8 mouse cellular contexts compared by ENCODE assay signal in genomic region chr2:128965505-128966105, GRCm38 (mm10). TPM values are rescaled to one million over a fixed set of nuclear protein-coding genes. Genes with fewer than 3 reads are reported as not detected.
A peak's percentile ranks its signal among the peaks of the same experiment; 100 is the strongest.
DNase-seq lines count a peak whose midpoint lies in the region; ATAC-seq and TF ChIP-seq lines count a peak whose summit lies in the region.

No protein-coding gene starts in this region.

- TF ChIP-seq POLR2A in heart, adult 2 months (IDR thresholded peaks at IDR 0.05; ENCODE audit: insufficient read depth, low read depth, low read length), result no peak
- no peak for TF ChIP-seq POLR2A in ES-Bruce4 (IDR thresholded peaks at IDR 0.05; ENCODE audit: insufficient read depth, low read length)

- no peaks in the 10 kb centered on the region for H3K9me3 ChIP-seq in heart, embryonic 13.5 days
- H3K9me3 ChIP-seq in ES-Bruce4 (replicated peaks; ENCODE audit: control insufficient read depth, insufficient read depth, low read length, poor library complexity, severe bottlenecking), result no peaks in the 10 kb centered on the region
- H3K9me3 ChIP-seq in forebrain, embryonic 15.5 days, result no peaks in the 10 kb centered on the region
- no peaks in the 10 kb centered on the region for H3K9me3 ChIP-seq in liver, embryonic 16.5 days (replicated peaks; ENCODE audit: control insufficient read depth, low read length)

- no peak for ATAC-seq in heart, embryonic 13.5 days (ENCODE audit: extremely low read depth, insufficient number of reproducible peaks, low FRiP score, low TSS enrichment)
- no peak for ATAC-seq in forebrain, embryonic 15.5 days (replicated peaks)
- no peak for ATAC-seq in liver, embryonic 16.5 days (ENCODE audit: low read depth)

- H3K9ac ChIP-seq in heart, embryonic 13.5 days, result peak overlapping the region; percentile 25; the same call in 1 of the 2 replicates
- H3K9ac ChIP-seq in heart, adult 2 months (ENCODE audit: low read depth, low read length), result no peak overlapping the region
- H3K9ac ChIP-seq in ES-Bruce4 (ENCODE audit: low read depth, poor library complexity, severe bottlenecking), result no peak overlapping the region
- H3K9ac ChIP-seq in forebrain, embryonic 15.5 days (replicated peaks), result peak overlapping the region; percentile 13; the same call in 1 of the 2 replicates
- no peak overlapping the region for H3K9ac ChIP-seq in liver, embryonic 16.5 days (ENCODE audit: low read depth, low read length)

- TF ChIP-seq CTCF in heart, adult 2 months (IDR thresholded peaks at IDR 0.05), result no peak
- TF ChIP-seq CTCF in ES-Bruce4 (IDR thresholded peaks at IDR 0.05; ENCODE audit: low read depth, low read length), result no peak

- WGBS in heart, embryonic 13.5 days, result 71% methylated on average over 5 of the region's 5 CpGs
- WGBS in heart, adult 2 months, result 89% methylated on average over 5 of the region's 5 CpGs
- WGBS in forebrain, embryonic 15.5 days, result 40% methylated on average over 5 of the region's 5 CpGs
- WGBS in liver, embryonic 16.5 days (ENCODE audit: insufficient replicate concordance), result 62% methylated on average over 5 of the region's 5 CpGs

- no peaks in the 10 kb centered on the region for H3K27me3 ChIP-seq in heart, embryonic 13.5 days (replicated peaks)
- H3K27me3 ChIP-seq in heart, adult 2 months (ENCODE audit: control insufficient read depth, insufficient read depth, low read length), result no peaks in the 10 kb centered on the region
- no peaks in the 10 kb centered on the region for H3K27me3 ChIP-seq in ES-Bruce4 (ENCODE audit: control insufficient read depth, insufficient read depth, low read length, poor library complexity, severe bottlenecking)
- no peaks in the 10 kb centered on the region for H3K27me3 ChIP-seq in forebrain, embryonic 15.5 days
- no peaks in the 10 kb centered on the region for H3K27me3 ChIP-seq in liver, embryonic 16.5 days (ENCODE audit: control insufficient read depth, insufficient read depth, low read depth, low read length)

- no peak for TF ChIP-seq EP300 in heart, adult 2 months (IDR thresholded peaks at IDR 0.05; ENCODE audit: insufficient read depth, low read depth, low read length)
- TF ChIP-seq EP300 in ES-Bruce4 (IDR thresholded peaks at IDR 0.05; ENCODE audit: insufficient read depth, low read depth, low read length), result no peak

- no peaks in the 10 kb centered on the region for H3K36me3 ChIP-seq in heart, embryonic 13.5 days
- no peaks in the 10 kb centered on the region for H3K36me3 ChIP-seq in heart, adult 2 months (ENCODE audit: control insufficient read depth, insufficient read depth, low read length)
- H3K36me3 ChIP-seq in ES-Bruce4 (ENCODE audit: control insufficient read depth, insufficient read depth, low read length, poor library complexity, severe bottlenecking), result no peaks in the 10 kb centered on the region
- H3K36me3 ChIP-seq in forebrain, embryonic 15.5 days, result no peaks in the 10 kb centered on the region
- H3K36me3 ChIP-seq in liver, embryonic 16.5 days (ENCODE audit: control insufficient read depth, insufficient read depth), result no peaks in the 10 kb centered on the region

- H3K27ac ChIP-seq in heart, embryonic 13.5 days (replicated peaks), result peak overlapping the region; percentile 63
- H3K27ac ChIP-seq in heart, adult 2 months, result no peak overlapping the region
- peak overlapping the region; percentile 25 for H3K27ac ChIP-seq in ES-Bruce4 (ENCODE audit: insufficient read depth, low read length)
- peak overlapping the region; percentile 100 for H3K27ac ChIP-seq in forebrain, embryonic 15.5 days (replicated peaks)
- H3K27ac ChIP-seq in liver, embryonic 16.5 days (ENCODE audit: low read length), result no peak overlapping the region

- H3K4me2 ChIP-seq in heart, embryonic 13.5 days, result peak overlapping the region; percentile 75
- peak overlapping the region; percentile 47 for H3K4me2 ChIP-seq in forebrain, embryonic 15.5 days (replicated peaks)
- peak overlapping the region; percentile 2; the same call in 1 of the 2 replicates for H3K4me2 ChIP-seq in liver, embryonic 16.5 days (ENCODE audit: low read depth, low read length)

- no peak for DNase-seq in heart, adult 2 months
- DNase-seq in adrenal gland, postnatal 4 days (ENCODE audit: low spot score in 2 of 2), result no peak
- DNase-seq in thymus, postnatal 36 days, result no peak
- DNase-seq in thymus, adult 18-20 months, result no peak

- H3K79me2 ChIP-seq in heart, adult 2 months (replicated peaks; ENCODE audit: control insufficient read depth, insufficient read depth, low read length), result no peaks in the 10 kb centered on the region

- peak overlapping the region; percentile 90 for H3K4me3 ChIP-seq in heart, embryonic 13.5 days
- H3K4me3 ChIP-seq in heart, adult 2 months, result no peak overlapping the region
- no peak overlapping the region for H3K4me3 ChIP-seq in ES-Bruce4 (ENCODE audit: low read depth, low read length)
- H3K4me3 ChIP-seq in forebrain, embryonic 15.5 days, result peak overlapping the region; percentile 90
- H3K4me3 ChIP-seq in liver, embryonic 16.5 days (ENCODE audit: low read depth, low read length), result no peak overlapping the region

- intact Hi-C loops in heart, adult 2 months (cut with DNase I), result loop anchor here (5.0 kb wide), 3 partner anchors 102 to 332 kb away; partner anchors contain the start of genes Chchd5, Ckap2l and Ttl

- H3K4me1 ChIP-seq in heart, embryonic 13.5 days, result peaks cover 14% of the 10 kb centered on the region
- H3K4me1 ChIP-seq in heart, adult 2 months (ENCODE audit: control insufficient read depth, insufficient read depth, low read length), result peaks cover 3% of the 10 kb centered on the region; the same call in 1 of the 2 replicates
- H3K4me1 ChIP-seq in ES-Bruce4 (ENCODE audit: control insufficient read depth, insufficient read depth, low read length), result peaks cover 2% of the 10 kb centered on the region
- H3K4me1 ChIP-seq in forebrain, embryonic 15.5 days, result peaks cover 11% of the 10 kb centered on the region
- peaks cover 10% of the 10 kb centered on the region for H3K4me1 ChIP-seq in liver, embryonic 16.5 days (ENCODE audit: control insufficient read depth, low read depth, low read length)

RNA-seq across cellular contexts. Expression of gene Zc3h6, which starts 1.6 kb away (rescaled TPM):
- polyA plus RNA-seq in heart, embryonic 13.5 days (2015; fragmentation: Nextera tagmentation; extraction: Ambion mirVana), result 1.2 and 1.3 TPM in 2 replicates
- total RNA-seq in heart, adult 2 months (2021), result 1 to 10 TPM; 3.1 to 4.7 TPM
- 1.3 and 1.4 TPM in 2 replicates for polyA plus RNA-seq in heart, adult 2 months (2012; rRNA removed)
- polyA plus RNA-seq in ES-Bruce4 (2011; ENCODE audit: insufficient read depth, insufficient read length, low read depth, missing spikeins), result 10.8 and 12.7 TPM in 2 replicates
- polyA plus RNA-seq in forebrain, embryonic 15.5 days (2015; fragmentation: Nextera tagmentation; extraction: Ambion mirVana), result 4.8 and 5.4 TPM in 2 replicates
- 0.58 and 0.61 TPM in 2 replicates for polyA plus RNA-seq in liver, embryonic 16.5 days (2015; fragmentation: Nextera tagmentation; extraction: Ambion mirVana)
- total RNA-seq in adrenal gland, postnatal 4 days (2021), result 10 to 100 TPM; 13.3 to 17.0 TPM

RNA-seq across cellular contexts. Expression of gene Gm10762, which starts 1.9 kb away (rescaled TPM):
- 10.4 and 11.8 TPM in 2 replicates for polyA plus RNA-seq in heart, embryonic 13.5 days (2015; fragmentation: Nextera tagmentation; extraction: Ambion mirVana)
- total RNA-seq in heart, adult 2 months (2021), result 10 to 100 TPM in 1 of 2 experiments, 1 to 10 TPM in 1; 8.4 to 12.3 TPM
- 8.3 and 8.9 TPM in 2 replicates for polyA plus RNA-seq in heart, adult 2 months (2012; rRNA removed)
- polyA plus RNA-seq in ES-Bruce4 (2011; ENCODE audit: insufficient read depth, insufficient read length, low read depth, missing spikeins), result 0.72 and 1.8 TPM in 2 replicates
- 24.4 and 26.3 TPM in 2 replicates for polyA plus RNA-seq in forebrain, embryonic 15.5 days (2015; fragmentation: Nextera tagmentation; extraction: Ambion mirVana)
- 2.3 and 2.5 TPM in 2 replicates for polyA plus RNA-seq in liver, embryonic 16.5 days (2015; fragmentation: Nextera tagmentation; extraction: Ambion mirVana)
- 10 to 100 TPM; 10.9 to 11.6 TPM for total RNA-seq in adrenal gland, postnatal 4 days (2021)

RNA-seq across cellular contexts. Expression of gene Zc3h8, which starts 21.7 kb away (rescaled TPM):
- polyA plus RNA-seq in heart, embryonic 13.5 days (2015; fragmentation: Nextera tagmentation; extraction: Ambion mirVana), result 5.6 and 6.5 TPM in 2 replicates
- total RNA-seq in heart, adult 2 months (2021), result 1 to 10 TPM; 5.9 to 8.3 TPM
- polyA plus RNA-seq in heart, adult 2 months (2012; rRNA removed), result 1.6 and 4.1 TPM in 2 replicates
- 11.6 and 13.1 TPM in 2 replicates for polyA plus RNA-seq in ES-Bruce4 (2011; ENCODE audit: insufficient read depth, insufficient read length, low read depth, missing spikeins)
- 10.5 and 11.3 TPM in 2 replicates for polyA plus RNA-seq in forebrain, embryonic 15.5 days (2015; fragmentation: Nextera tagmentation; extraction: Ambion mirVana)
- 2.3 and 2.4 TPM in 2 replicates for polyA plus RNA-seq in liver, embryonic 16.5 days (2015; fragmentation: Nextera tagmentation; extraction: Ambion mirVana)
- total RNA-seq in adrenal gland, postnatal 4 days (2021), result 1 to 10 TPM; 3.7 to 4.1 TPM

Comparison
In these comparisons a context has a peak if more than half of its experiments do, and no peak if none do; other contexts are left out.
1. H3K27ac ChIP-seq: peak in heart, embryonic 13.5 days (single experiment), ES-Bruce4 (single experiment) and forebrain, embryonic 15.5 days (single experiment); none in heart, adult 2 months (single experiment) and liver, embryonic 16.5 days (single experiment).
2. H3K4me3 ChIP-seq: peak in heart, embryonic 13.5 days (single experiment) and forebrain, embryonic 15.5 days (single experiment); none in heart, adult 2 months (single experiment), ES-Bruce4 (single experiment) and liver, embryonic 16.5 days (single experiment).
3. H3K9ac ChIP-seq: peak in heart, embryonic 13.5 days (single experiment) and forebrain, embryonic 15.5 days (single experiment); none in heart, adult 2 months (single experiment), ES-Bruce4 (single experiment) and liver, embryonic 16.5 days (single experiment).
4. H3K4me2 ChIP-seq: peak in every context shown above with its lines; median percentile 75 in heart, embryonic 13.5 days; 47 in forebrain, embryonic 15.5 days; 2 in liver, embryonic 16.5 days.